Mouse (Mus musculus): Measurements from ENCODE around the gene Synpo2.
A peak's percentile ranks its signal among the peaks of the same experiment; 100 is the strongest.

Gene Synpo2

DNA sequence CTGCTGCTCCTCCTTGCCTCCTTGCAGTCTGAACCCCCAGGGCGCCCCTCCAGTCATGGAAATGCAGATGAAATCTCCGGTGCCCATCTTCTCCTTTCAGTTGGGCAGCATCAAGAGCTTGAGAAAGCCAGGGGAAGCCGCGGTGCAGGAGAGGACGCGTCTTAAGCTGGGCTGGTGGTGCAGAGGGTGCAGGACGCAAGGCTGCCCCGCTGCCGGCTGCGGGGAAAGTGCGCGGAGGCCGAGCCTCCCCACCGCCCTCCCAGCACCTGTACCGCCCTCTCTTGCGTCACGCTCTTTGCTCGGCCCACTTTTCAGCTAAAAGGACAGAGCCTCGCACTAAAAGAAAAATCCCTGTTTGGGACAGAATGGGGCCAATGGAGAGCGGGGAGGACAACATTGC is at the start of gene Synpo2:
TSS of gene Synpo2 (minus strand) at position 229 of the 400 bp plus-strand sequence.
- peak; percentile 58 to 75 for DNase-seq

DNA sequence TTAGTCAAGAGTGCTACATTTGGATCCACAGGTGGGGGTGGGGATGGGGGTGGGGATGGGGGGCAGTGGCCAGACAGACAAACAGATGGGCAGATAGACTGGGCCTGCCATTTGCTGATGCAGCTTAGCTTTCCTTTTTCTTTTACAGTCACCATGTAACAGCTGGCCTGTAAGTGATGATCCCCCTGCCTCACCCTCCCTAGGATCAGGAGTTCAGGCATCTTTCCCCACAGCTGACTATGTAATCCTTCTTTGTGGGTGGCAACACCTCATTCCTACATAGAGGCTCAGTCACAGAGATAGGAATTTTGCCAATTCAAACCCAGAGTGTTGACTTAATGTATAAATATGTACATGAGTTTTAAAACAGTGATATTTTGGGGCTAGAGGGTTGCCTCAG is 49.7 kb upstream of the Synpo2 start:
- DNase-seq: no peak

DNA sequence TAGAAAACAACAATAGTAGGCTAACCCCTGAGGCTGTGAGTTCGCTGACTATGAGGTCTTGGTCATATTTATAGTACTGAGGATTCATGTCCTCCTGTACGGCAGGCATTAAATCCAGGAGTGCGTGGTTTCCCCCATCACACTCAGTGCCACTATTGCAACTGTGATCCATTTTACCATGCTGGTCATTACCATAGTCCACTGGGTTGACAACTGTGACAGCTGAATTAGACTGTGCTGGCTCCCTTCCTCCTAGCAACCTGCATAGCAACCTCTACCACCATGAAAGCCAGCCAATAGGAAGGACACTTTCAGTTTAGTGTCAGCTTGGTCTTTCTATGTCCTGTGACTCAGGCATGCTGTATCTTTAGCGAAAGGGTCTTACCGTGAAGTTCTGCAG is 48.3 kb upstream of the Synpo2 start:
- DNase-seq: no peak

GRCm38 (mm10) chr3:123282866-123283615 is 47.1 kb upstream of the Synpo2 start:
- DNase-seq: no peak

DNA sequence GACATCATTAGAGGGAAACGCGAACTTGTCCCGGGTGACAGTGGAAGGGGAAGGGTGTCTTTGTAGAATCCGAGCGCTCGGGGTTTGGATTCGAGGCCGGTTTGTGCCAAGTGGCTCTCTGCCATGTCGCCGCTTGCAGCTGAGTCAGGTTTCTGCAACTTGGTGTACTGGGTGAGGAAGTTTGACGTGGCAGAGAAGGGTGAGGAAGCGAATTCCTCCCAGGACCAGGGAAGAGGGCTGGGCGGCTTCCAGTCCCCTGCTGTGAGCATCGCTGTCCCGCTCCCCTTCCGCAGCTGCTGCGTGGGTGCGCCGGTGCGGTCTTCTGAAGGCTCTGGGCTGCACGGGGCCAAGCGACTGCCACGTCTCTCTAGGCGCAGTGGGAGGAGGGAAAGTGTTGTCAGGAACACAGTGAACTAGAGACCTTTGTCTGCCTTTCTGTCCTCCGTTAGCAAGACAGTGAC is 31.8 kb upstream of the Synpo2 start:
- DNase-seq: peak; percentile 66 to 77

GRCm38 (mm10) chr3:123266753-123267651 is 31.1 kb upstream of the Synpo2 start, which contains the start of gene Sec24d:
TSS of gene Sec24d (plus strand) at chr3:123267455.
- DNase-seq: peak; percentile 85 to 90

- DNase-seq: peak in 1 of 2 experiments; percentile 14
Observed at GRCm38 (mm10) chr3:123264706-123265105, 28.8 kb upstream of the Synpo2 start.

DNA sequence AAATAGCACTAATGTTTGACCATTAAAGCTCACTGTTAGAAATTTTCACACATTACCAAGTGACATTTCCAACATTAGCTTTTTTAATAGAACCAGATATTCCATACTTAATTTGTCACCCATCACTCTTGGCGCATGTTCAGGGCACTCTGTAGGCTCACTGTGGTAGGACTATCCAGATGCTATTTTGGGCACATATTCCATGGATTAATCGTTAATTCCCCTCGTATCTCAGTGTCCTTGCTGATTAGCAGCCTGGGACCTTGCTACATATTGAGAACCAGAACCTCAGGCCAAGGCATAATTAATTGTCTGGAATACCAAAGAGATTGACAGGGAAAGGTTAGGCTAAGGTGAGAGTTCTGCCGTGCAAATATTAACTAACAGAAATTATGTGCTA is 22.8 kb upstream of the Synpo2 start:
- DNase-seq: no peak

DNA sequence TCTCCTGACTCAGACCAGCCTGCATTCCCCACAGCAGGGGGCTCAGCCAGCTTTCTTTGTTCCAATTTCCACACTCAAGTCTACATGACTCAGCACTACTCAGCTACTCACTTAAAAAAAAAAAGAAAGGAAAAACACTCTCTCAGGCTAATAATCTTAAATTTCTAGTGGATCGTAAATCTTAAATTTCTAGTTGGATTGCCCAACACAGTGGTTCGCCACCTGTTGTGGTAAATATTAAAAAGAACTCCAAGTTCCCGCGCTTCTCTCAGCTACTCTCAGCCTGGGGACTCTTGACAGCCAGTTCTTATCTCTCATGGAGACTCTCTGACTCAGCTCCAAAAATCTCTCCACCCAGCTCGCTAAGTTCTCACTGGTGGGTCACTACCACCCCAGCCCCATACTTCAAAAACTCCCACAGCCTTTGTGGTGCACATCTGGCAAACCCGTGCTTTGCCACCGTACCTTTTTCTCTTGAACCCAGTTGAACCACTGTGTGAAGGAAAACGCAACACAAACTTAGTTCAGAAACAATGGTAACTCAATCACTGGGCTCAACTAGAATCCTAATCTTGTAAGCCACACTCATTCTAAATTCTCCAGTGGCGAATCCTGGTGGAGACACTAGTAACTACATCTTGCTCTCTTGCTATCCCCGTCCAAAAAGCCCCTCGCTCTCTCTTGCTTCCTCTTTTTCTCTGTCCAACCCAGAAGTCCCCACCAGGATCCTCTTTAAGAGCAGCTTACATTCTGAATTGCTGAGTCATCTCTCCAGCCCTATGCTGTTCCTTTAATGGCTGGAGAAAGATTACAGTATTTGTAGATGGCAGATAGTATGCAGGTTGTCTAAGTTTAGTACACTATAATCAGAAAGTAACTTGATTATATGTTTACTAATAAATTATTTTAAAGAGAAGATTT is 20.5 kb upstream of the Synpo2 start:
- DNase-seq: no peak

DNA sequence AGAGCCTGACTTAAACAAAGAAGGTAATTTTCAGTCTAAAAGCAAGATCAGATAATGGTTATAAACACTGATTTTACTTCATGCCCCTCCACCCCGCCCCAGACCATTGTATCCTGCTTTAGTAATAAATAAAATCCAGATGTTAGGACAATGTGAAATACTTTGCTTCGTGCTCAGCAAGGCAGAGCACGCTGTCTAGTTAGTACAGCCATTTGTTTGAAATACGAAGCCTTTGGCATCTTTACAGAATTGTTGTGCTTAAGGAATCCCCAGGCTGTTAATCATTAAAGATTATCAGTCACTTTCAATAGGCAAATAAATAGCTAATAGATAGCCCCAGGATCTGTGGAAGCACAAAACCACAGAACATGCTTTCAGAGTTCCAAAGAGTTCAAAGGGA is 9.7 kb upstream of the Synpo2 start:
- no peak for DNase-seq

- DNase-seq: no peak
Observed at GRCm38 (mm10) chr3:123244376-123244775, 8.4 kb upstream of the Synpo2 start.

DNA sequence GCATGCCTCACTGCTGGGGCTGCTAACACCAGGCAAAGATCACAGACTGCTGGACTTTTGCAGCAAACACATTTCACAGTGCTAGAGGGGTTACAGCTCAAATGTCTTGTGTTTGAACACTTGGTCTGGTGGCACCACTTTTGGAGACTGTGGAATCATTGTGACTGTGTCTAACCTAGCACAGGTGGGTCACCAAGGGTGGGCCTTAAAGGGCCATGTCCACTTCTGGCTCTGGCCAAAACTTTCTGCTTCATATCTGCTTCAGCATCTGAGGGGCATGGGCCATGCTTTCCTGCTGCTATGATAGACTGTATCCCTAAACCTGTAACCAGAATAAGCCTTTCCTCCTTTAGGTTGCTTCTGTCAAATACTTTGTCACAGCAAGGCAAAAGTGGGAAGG is 1.5 kb upstream of the Synpo2 start:
- DNase-seq: no peak

DNA sequence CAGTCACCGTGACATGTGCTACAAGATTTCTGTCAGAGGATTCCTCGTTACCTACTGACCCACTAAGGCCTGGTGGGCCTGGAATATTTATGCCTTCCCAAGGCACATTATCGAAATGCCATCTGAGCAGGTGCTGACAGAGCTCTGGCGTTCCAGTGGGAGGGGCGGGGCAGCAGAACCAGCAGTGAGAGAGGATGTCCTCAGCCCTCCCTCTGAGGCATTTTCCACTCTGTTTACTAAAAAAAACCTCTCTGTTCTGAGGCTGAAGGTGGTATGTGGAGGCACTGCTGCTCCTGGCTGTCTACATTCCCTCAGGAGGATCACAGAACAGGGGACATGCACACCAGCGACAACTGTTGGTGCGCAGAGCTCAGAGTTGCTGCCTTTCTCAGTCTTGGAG is 1.1 kb upstream of the Synpo2 start:
- no peak for DNase-seq

DNA sequence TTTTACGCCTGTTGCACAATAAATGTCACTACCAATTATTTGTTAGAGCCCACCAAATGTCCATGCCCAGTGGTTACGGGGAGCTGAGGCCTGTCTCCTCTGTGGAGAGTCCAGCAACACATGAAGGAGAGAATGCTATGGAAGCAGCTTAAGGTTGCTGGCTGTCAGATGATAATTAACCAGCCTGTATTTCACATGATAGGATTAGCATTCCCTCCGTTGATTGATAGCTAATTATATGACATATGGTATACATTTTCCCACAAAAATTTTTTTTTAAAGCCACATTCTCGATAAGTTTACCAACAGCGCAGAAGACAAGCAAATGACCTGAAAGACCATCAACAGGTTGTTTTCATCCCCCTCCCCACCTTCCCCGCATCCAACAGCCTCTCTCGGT is 454 bp downstream of the Synpo2 start:
- DNase-seq: no peak

- peak in 1 of 2 experiments; percentile 47 for DNase-seq
Observed at GRCm38 (mm10) chr3:123234191-123234836, 1.6 kb downstream of the Synpo2 start.

- DNase-seq: no peak
Observed at GRCm38 (mm10) chr3:123231639-123232038, 4.3 kb downstream of the Synpo2 start.

DNA sequence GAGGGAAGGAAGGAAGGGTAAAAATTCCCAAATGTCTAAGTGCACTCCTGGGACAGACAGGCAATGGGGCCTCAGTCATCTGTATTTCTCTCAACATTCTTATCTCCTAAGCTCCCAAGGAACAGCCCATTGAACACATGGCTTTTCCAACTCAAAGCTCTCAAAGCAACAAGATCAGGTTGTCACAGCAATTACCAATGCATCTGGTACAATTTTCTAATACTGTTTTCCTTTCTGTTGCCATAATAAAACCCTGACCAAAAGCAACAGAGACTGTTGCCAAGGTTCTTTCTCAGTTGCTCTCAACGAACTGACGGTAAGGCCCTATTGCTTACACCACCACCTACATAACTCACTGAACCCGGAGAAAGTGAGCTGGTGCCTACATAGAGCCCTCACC is 8.7 kb downstream of the Synpo2 start:
- DNase-seq: no peak

DNA sequence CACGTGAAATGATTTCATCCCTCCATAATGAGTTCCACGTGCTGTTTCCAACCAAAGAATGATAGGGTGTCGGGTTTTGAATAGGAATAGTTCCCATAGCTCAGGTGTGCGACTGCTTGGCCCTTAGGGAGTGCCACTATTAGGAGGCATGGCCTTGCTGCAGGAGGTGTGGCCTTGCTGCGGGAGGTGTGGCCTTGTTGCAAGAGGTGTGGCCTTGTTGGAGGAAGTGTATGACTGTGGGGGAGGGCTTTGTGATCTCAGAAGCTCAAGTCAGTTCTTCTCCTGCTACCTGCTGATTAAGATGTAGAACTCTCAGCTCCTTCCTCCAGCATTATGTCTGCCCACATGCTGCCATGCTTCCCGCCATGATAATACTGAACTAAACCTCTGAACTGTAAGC is 17.3 kb downstream of the Synpo2 start:
- no peak for DNase-seq

GRCm38 (mm10) chr3:123208891-123209290 is 27.1 kb downstream of the Synpo2 start:
- no peak for DNase-seq

DNA sequence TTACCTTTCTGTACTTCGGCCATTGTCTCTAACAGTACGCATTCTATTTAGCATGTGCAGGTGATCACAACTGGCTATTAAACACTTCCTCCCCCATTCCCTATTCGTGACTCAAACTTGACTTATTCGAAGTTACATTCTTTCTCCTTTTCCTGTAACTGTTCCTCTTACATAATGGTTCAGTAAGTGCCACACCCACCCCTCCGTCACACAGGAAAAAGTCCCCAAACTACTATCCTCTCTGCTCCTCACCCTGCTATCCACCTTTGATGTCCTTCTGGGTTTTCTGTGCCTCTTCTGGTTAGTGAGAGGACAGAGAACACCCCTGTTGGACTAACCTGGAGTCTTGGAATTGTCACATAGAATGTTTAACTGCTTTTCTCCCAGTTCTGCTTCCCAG is 28.6 kb downstream of the Synpo2 start:
- DNase-seq: no peak

- no peak for DNase-seq
Observed at GRCm38 (mm10) chr3:123205485-123205884, 30.5 kb downstream of the Synpo2 start.

- DNase-seq: no peak
Observed at GRCm38 (mm10) chr3:123205065-123205464, 30.9 kb downstream of the Synpo2 start.

Data from kidney, postnatal 25 days (tissue).